Mouse (Mus musculus) small intestine, adult 2 months (tissue): ENCODE data around the gene Knstrn. TPM values are rescaled to one million over a fixed set of nuclear protein-coding genes. Genes with fewer than 3 reads are reported as not detected.
A peak's percentile ranks its signal among the peaks of the same experiment; 100 is the strongest.

ENCODE experiments used
- H3K27ac ChIP-seq: fragments of 200-500 bp; 2 replicates; pipeline ENCODE4 v1.5.1; 2012; ENCODE audit warnings: low read depth, low read length, control low read depth, inconsistent platforms; ENCODE audit not compliant: insufficient read depth
- H3K27me3 ChIP-seq: fragments of 200-500 bp; 2 replicates; pipeline ENCODE4 v1.6.1; 2012; ENCODE audit warnings: mild to moderate bottlenecking, moderate library complexity, low read length, inconsistent platforms; ENCODE audit not compliant: control insufficient read depth, insufficient read depth
- H3K36me3 ChIP-seq: fragments of 200-500 bp; 2 replicates; pipeline ENCODE4 v1.6.1; 2012; ENCODE audit warnings: mild to moderate bottlenecking, low read length, control low read depth, inconsistent platforms; ENCODE audit not compliant: control insufficient read depth, insufficient read depth
- H3K4me1 ChIP-seq: fragments of 200-500 bp; 2 replicates; pipeline ENCODE4 v1.6.1; 2012; ENCODE audit warnings: low read length, inconsistent platforms, mixed read lengths; ENCODE audit not compliant: control insufficient read depth, insufficient read depth, insufficient read length
- H3K4me3 ChIP-seq: fragments of 200-500 bp; 2 replicates; pipeline ENCODE4 v1.5.1; 2012; ENCODE audit warnings: low read depth, mild to moderate bottlenecking, control low read depth, inconsistent platforms, low read length, moderate library complexity
- CTCF ChIP-seq: fragments of 200-500 bp; IDR thresholded peaks from 2 replicates; pipeline ENCODE4 v1.5.1; 2012; ENCODE audit warnings: low read depth, mild to moderate bottlenecking, control low read depth, inconsistent platforms, low read length, moderate library complexity, mixed read lengths; ENCODE audit not compliant: insufficient replicate concordance, insufficient read length; ENCODE audit errors: extremely low read depth
- POLR2A ChIP-seq: fragments of 200-500 bp; IDR thresholded peaks from 2 replicates; pipeline ENCODE4 v1.6.1; 2012; ENCODE audit warnings: low read depth, mild to moderate bottlenecking, control low read depth, inconsistent platforms, low read length, moderate library complexity
- WGBS: fragments of 180-500 bp; shearing (Covaris S2); methylation state at CpG from one replicate; pipeline ENCODE4 v1.1.7; 2018; 5-methylcytosine and 5-hydroxymethylcytosine counted together
- polyA plus RNA-seq: library from polyadenylated mRNA; depleted of rRNA; stranded (reverse); fragments of >200 nt; gene quantifications from 2 replicates; pipeline ENCODE4 v1.2.3, GENCODE M21; 2012

Gene Knstrn
- polyA plus RNA-seq, 1 experiment, result 4.7 TPM

GRCm38 (mm10) chr2:118861454-118862339 lies 47.9 kb downstream of the Knstrn start, which contains the start of gene Ivd:
TSS of gene Ivd (plus strand) at chr2:118861954.
- no peak within 1 kb of the TSS; the same call in 1 of the 2 replicates for H3K27ac ChIP-seq

GRCm38 (mm10) chr2:118862340-118862675 lies 48.5 kb downstream of the Knstrn start:
- Histone ChIP-seq H3K36me3 (no peaks in the 10 kb centered on the region; the same call in 1 of the 2 replicates), H3K27ac (no peak overlapping the region), H3K4me1 (peaks cover 5% of the 10 kb centered on the region; the same call in 1 of the 2 replicates), H3K4me3 (peak overlapping the region; percentile 95), H3K27me3 (no peaks in the 10 kb centered on the region)
- 31% methylated on average over 3 of the region's 3 CpGs for WGBS
- TF ChIP-seq CTCF (no peak), POLR2A (no peak)

More at GRCm38 (mm10) chr2:118861454-118862339, 47.9 kb downstream of the Knstrn start, which contains the start of gene Ivd:
- TF ChIP-seq CTCF, result no peak
- peak; percentile 77; the same call in 1 of the 2 replicates for TF ChIP-seq POLR2A
- WGBS, result under 1% methylated on average over 34 of the region's 34 CpGs
- Histone ChIP-seq H3K36me3 (no peaks in the 10 kb centered on the region; the same call in 1 of the 2 replicates), H3K27me3 (no peaks in the 10 kb centered on the region), H3K4me1 (peaks cover 5% of the 10 kb centered on the region; the same call in 1 of the 2 replicates), H3K4me3 (peak within 1 kb of the TSS; percentile 95)

- no peak overlapping the region for H3K27ac ChIP-seq
- no peaks in the 10 kb centered on the region for H3K27me3 ChIP-seq
- TF ChIP-seq POLR2A (no peak), CTCF (no peak)
- WGBS, result 43% methylated on average over 3 of the region's 3 CpGs
- no peaks in the 10 kb centered on the region; the same call in 1 of the 2 replicates for H3K4me1 ChIP-seq
- no peak overlapping the region for H3K4me3 ChIP-seq
- H3K36me3 ChIP-seq, result peaks cover 3% of the 10 kb centered on the region; the same call in 1 of the 2 replicates
Observed at GRCm38 (mm10) chr2:118870601-118871000, 56.8 kb downstream of the Knstrn start.

GRCm38 (mm10) chr2:118871032-118871431 lies 57.2 kb downstream of the Knstrn start:
- H3K27ac ChIP-seq, result no peak overlapping the region
- no peaks in the 10 kb centered on the region for H3K27me3 ChIP-seq
- peaks cover 3% of the 10 kb centered on the region; the same call in 1 of the 2 replicates for H3K36me3 ChIP-seq
- no peak overlapping the region for H3K4me3 ChIP-seq
- no peaks in the 10 kb centered on the region; the same call in 1 of the 2 replicates for H3K4me1 ChIP-seq
- 54% methylated on average over 1 of the region's 1 CpGs for WGBS
- TF ChIP-seq POLR2A (no peak), CTCF (no peak)

- H3K36me3 ChIP-seq, result peaks cover 4% of the 10 kb centered on the region; the same call in 1 of the 2 replicates
- H3K27me3 ChIP-seq, result no peaks in the 10 kb centered on the region
- no peak for TF ChIP-seq CTCF
- no peak for TF ChIP-seq POLR2A
- WGBS, result 63% methylated on average over 5 of the region's 5 CpGs
- no peak overlapping the region for H3K27ac ChIP-seq
- no peaks in the 10 kb centered on the region; the same call in 1 of the 2 replicates for H3K4me1 ChIP-seq
- no peak overlapping the region for H3K4me3 ChIP-seq
Observed at GRCm38 (mm10) chr2:118873018-118873417, 59.2 kb downstream of the Knstrn start.

- no peak overlapping the region for H3K4me3 ChIP-seq
- H3K4me1 ChIP-seq, result no peaks in the 10 kb centered on the region; the same call in 1 of the 2 replicates
- no peaks in the 10 kb centered on the region for H3K27me3 ChIP-seq
- H3K27ac ChIP-seq, result no peak overlapping the region
- 25% methylated on average over 6 of the region's 6 CpGs for WGBS
- peaks cover 4% of the 10 kb centered on the region; the same call in 1 of the 2 replicates for H3K36me3 ChIP-seq
- no peak for TF ChIP-seq CTCF
- TF ChIP-seq POLR2A, result no peak
Observed at GRCm38 (mm10) chr2:118873890-118874430, 60.2 kb downstream of the Knstrn start.

- Histone ChIP-seq H3K4me1 (no peaks in the 10 kb centered on the region; the same call in 1 of the 2 replicates), H3K27ac (no peak overlapping the region), H3K36me3 (peaks cover 4% of the 10 kb centered on the region; the same call in 1 of the 2 replicates), H3K27me3 (no peaks in the 10 kb centered on the region), H3K4me3 (no peak overlapping the region)
- TF ChIP-seq CTCF (no peak), POLR2A (no peak)
- 97% methylated on average over 8 of the region's 8 CpGs for WGBS
Observed at GRCm38 (mm10) chr2:118875316-118875715, 61.5 kb downstream of the Knstrn start.
